Mouse (Mus musculus) heart, adult 2 months (tissue): ENCODE results near the gene Atrnl1. TPM values are rescaled to one million over a fixed set of nuclear protein-coding genes. Genes with fewer than 3 reads are reported as not detected.

Experiments used
- DNase-seq, 2 experiments: peaks; one replicate each; pipeline ENCODE4 v3.0.0; 2021
- H3K27ac ChIP-seq: fragments of 200-600 bp; 2 replicates; pipeline ENCODE4 v1.8.1; 2022
- H3K27me3 ChIP-seq: fragments of 200-500 bp; 2 replicates; pipeline ENCODE4 v1.6.1; 2012; ENCODE audit warnings: mild to moderate bottlenecking, low read length, inconsistent platforms, mixed read lengths; ENCODE audit not compliant: control insufficient read depth, insufficient read depth
- H3K36me3 ChIP-seq: fragments of 200-500 bp; 2 replicates; pipeline ENCODE4 v1.6.1; 2012; ENCODE audit warnings: low read length, inconsistent platforms; ENCODE audit not compliant: control insufficient read depth, insufficient read depth
- H3K4me1 ChIP-seq: fragments of 200-500 bp; 2 replicates; pipeline ENCODE4 v1.6.1; 2011; ENCODE audit warnings: low read length; ENCODE audit not compliant: control insufficient read depth, insufficient read depth
- H3K4me3 ChIP-seq: fragments of 200-600 bp; 2 replicates; pipeline ENCODE4 v1.8.1; 2022
- H3K79me2 ChIP-seq: fragments of 200-500 bp; replicated peaks from 2 replicates; pipeline ENCODE4 v1.6.1; 2012; ENCODE audit warnings: mild to moderate bottlenecking, inconsistent platforms, low read length, moderate library complexity, mixed read lengths; ENCODE audit not compliant: control insufficient read depth, insufficient read depth
- H3K9ac ChIP-seq: fragments of 200-500 bp; 2 replicates; pipeline ENCODE4 v1.6.1; 2012; ENCODE audit warnings: low read depth, mild to moderate bottlenecking, control low read depth, inconsistent platforms, low read length, mixed read lengths
- CTCF ChIP-seq: fragments of 200-600 bp; IDR thresholded peaks from 2 replicates; pipeline ENCODE4 v1.8.1; 2022; ENCODE audit warnings: antibody characterized with exemption, mild to moderate bottlenecking, moderate library complexity
- EP300 ChIP-seq: fragments of 200-500 bp; IDR thresholded peaks from 2 replicates; pipeline ENCODE4 v1.6.1; 2011; ENCODE audit warnings: low read depth, low read length, control low read depth; ENCODE audit not compliant: insufficient read depth
- POLR2A ChIP-seq: fragments of 200-500 bp; IDR thresholded peaks from 2 replicates; pipeline ENCODE4 v1.6.1; 2011; ENCODE audit warnings: mild to moderate bottlenecking, low read depth, low read length, control low read depth; ENCODE audit not compliant: insufficient read depth
- WGBS: fragments of 180-500 bp; shearing (Covaris S2); methylation state at CpG from one replicate; pipeline ENCODE4 v1.1.7; 2018; 5-methylcytosine and 5-hydroxymethylcytosine counted together
- intact Hi-C: fragments of 180-260 bp; cut with DNase I; formaldehyde crosslinking; loops from one replicate; pipeline ENCODE4 v1.15.1; 2025
- long read RNA-seq: library from polyadenylated mRNA; stranded (forward); transcript quantifications from one replicate; pipeline ENCODE4 v2.0.0, GENCODE M21; 2021
- polyA plus RNA-seq: library from polyadenylated mRNA; depleted of rRNA; stranded (reverse); fragments of >200 nt; gene quantifications from 2 replicates; pipeline ENCODE4 v1.2.3, GENCODE M21; 2012; rRNA removed
- total RNA-seq, 2 experiments: library from RNA; stranded (reverse); gene quantifications; 2 replicates each; pipeline ENCODE4 v1.2.3; 2021

The Atrnl1 gene
- 10 to 100 TPM; 13.4 to 14.2 TPM for total RNA-seq
- 6.3 and 10.0 TPM in 2 replicates for polyA plus RNA-seq
- long read RNA-seq, partial matches to known transcripts: 1 of 4 reads
- long read RNA-seq, other reads (novel, unspliced or antisense): 3 of 4 reads

- under 1% methylated on average over 74 of the region's 103 CpGs for WGBS
- intact Hi-C loops: loop anchor here (5.0 to 10.0 kb wide), 2 partner anchors 206 to 248 kb away; partner anchors contain the start of gene Fam160b1
- peak; percentile 18; the same call in 1 of the 2 replicates for TF ChIP-seq CTCF
- no peak for TF ChIP-seq EP300
- TF ChIP-seq POLR2A: peak; percentile 59
- Histone ChIP-seq H3K4me3 (peak within 1 kb of the TSS; percentile 95), H3K36me3 (no peaks in the 10 kb centered on the region; the same call in 1 of the 2 replicates), H3K9ac (peak within 1 kb of the TSS; percentile 100), H3K27ac (peak within 1 kb of the TSS; percentile 99), H3K27me3 (no peaks in the 10 kb centered on the region), H3K4me1 (peaks cover 2% of the 10 kb centered on the region; the same call in 1 of the 2 replicates), H3K79me2 (no peaks in the 10 kb centered on the region)
- DNase-seq: peak; percentile 92 to 93
Measured at GRCm38 (mm10) chr19:57610476-57611261, at the start of gene Atrnl1. Gene Atrnl1, plus strand, starts transcription at chr19:57611034.

- intact Hi-C loops: no loop called here
- Histone ChIP-seq H3K27ac (no peak overlapping the region), H3K79me2 (no peaks in the 10 kb centered on the region), H3K4me3 (no peak overlapping the region), H3K9ac (no peak overlapping the region), H3K27me3 (no peaks in the 10 kb centered on the region), H3K4me1 (no peaks in the 10 kb centered on the region), H3K36me3 (no peaks in the 10 kb centered on the region)
- TF ChIP-seq EP300: no peak
- no peak for TF ChIP-seq CTCF
- TF ChIP-seq POLR2A: no peak
- no peak for DNase-seq
- WGBS: 57% methylated on average over 4 of the region's 4 CpGs
Measured at GRCm38 (mm10) chr19:57561486-57561885, 49.3 kb upstream of the Atrnl1 start.

GRCm38 (mm10) chr19:57569040-57569439 lies 41.8 kb upstream of the Atrnl1 start:
- no peak for DNase-seq
- H3K27me3 ChIP-seq: no peaks in the 10 kb centered on the region
- H3K27ac ChIP-seq: no peak overlapping the region
- H3K36me3 ChIP-seq: no peaks in the 10 kb centered on the region
- no peaks in the 10 kb centered on the region for H3K4me1 ChIP-seq
- H3K9ac ChIP-seq: no peak overlapping the region
- intact Hi-C loops: no loop called here
- no peak for TF ChIP-seq CTCF
- TF ChIP-seq POLR2A: no peak
- no peak for TF ChIP-seq EP300
- H3K79me2 ChIP-seq: no peaks in the 10 kb centered on the region
- 85% methylated on average over 6 of the region's 6 CpGs for WGBS
- H3K4me3 ChIP-seq: no peak overlapping the region

GRCm38 (mm10) chr19:57572360-57573237 lies 38.2 kb upstream of the Atrnl1 start:
- Histone ChIP-seq H3K27ac (no peak overlapping the region), H3K4me1 (no peaks in the 10 kb centered on the region), H3K4me3 (no peak overlapping the region), H3K9ac (no peak overlapping the region), H3K36me3 (no peaks in the 10 kb centered on the region), H3K79me2 (no peaks in the 10 kb centered on the region), H3K27me3 (no peaks in the 10 kb centered on the region)
- TF ChIP-seq CTCF: no peak
- no peak for TF ChIP-seq EP300
- TF ChIP-seq POLR2A: no peak
- 84% methylated on average over 16 of the region's 16 CpGs for WGBS
- intact Hi-C loops: no loop called here
- no peak for DNase-seq

GRCm38 (mm10) chr19:57573470-57573869 lies 37.4 kb upstream of the Atrnl1 start:
- no peak overlapping the region for H3K27ac ChIP-seq
- no peak for DNase-seq
- no peaks in the 10 kb centered on the region for H3K4me1 ChIP-seq
- H3K79me2 ChIP-seq: no peaks in the 10 kb centered on the region
- no peak overlapping the region for H3K9ac ChIP-seq
- H3K4me3 ChIP-seq: no peak overlapping the region
- TF ChIP-seq CTCF: no peak
- H3K27me3 ChIP-seq: no peaks in the 10 kb centered on the region
- no peaks in the 10 kb centered on the region for H3K36me3 ChIP-seq
- intact Hi-C loops: no loop called here
